Mouse (Mus musculus) heart, embryonic 10.5 days (tissue): ENCODE measurements around the gene Flrt1. TPM values are rescaled to one million over a fixed set of nuclear protein-coding genes. Genes with fewer than 3 reads are reported as not detected.

Experiments
- DNase-seq: peaks from one replicate; pipeline ENCODE4 v3.0.0-alpha.2; 2017; ENCODE audit warnings: low spot score
- H3K27ac ChIP-seq: fragments of 300-500 bp; sonication (generic); 2 replicates; pipeline ENCODE4 v1.5.1; 2016; ENCODE audit warnings: mild to moderate bottlenecking
- H3K27me3 ChIP-seq: fragments of 300-500 bp; sonication (generic); 2 replicates; pipeline ENCODE4 v1.6.1; 2016; ENCODE audit warnings: mild to moderate bottlenecking; ENCODE audit not compliant: poor library complexity, insufficient read depth, severe bottlenecking
- H3K36me3 ChIP-seq: fragments of 300-500 bp; sonication (generic); 2 replicates; pipeline ENCODE4 v1.6.1; 2016; ENCODE audit warnings: mild to moderate bottlenecking, moderate library complexity
- H3K4me1 ChIP-seq: fragments of 300-500 bp; sonication (generic); 2 replicates; pipeline ENCODE4 v1.6.1; 2016; ENCODE audit warnings: mild to moderate bottlenecking
- H3K4me3 ChIP-seq: fragments of 300-500 bp; sonication (generic); 2 replicates; pipeline ENCODE4 v1.5.1; 2016; ENCODE audit warnings: mild to moderate bottlenecking, moderate library complexity
- H3K9me3 ChIP-seq: fragments of 300-500 bp; sonication (generic); 2 replicates; pipeline ENCODE4 v1.6.1; 2016; ENCODE audit warnings: mild to moderate bottlenecking, moderate library complexity
- WGBS: fragments of 180-500 bp; shearing (Covaris S2); methylation state at CpG from one replicate; pipeline ENCODE4 v1.1.7; 2016; 5-methylcytosine and 5-hydroxymethylcytosine counted together
- polyA plus RNA-seq: library from polyadenylated mRNA; unstranded; fragments of >200 nt; fragmentation: Nextera tagmentation; extraction: Ambion mirVana; gene quantifications from 2 replicates; pipeline ENCODE4 v1.2.1, GENCODE M21; 2016

Flrt1 gene
- polyA plus RNA-seq, 1 experiment from 2014 or later, result 1.0 TPM

GRCm38 (mm10) chr19:7140856-7141421 is 35.4 kb upstream of the Flrt1 start:
- Histone ChIP-seq H3K36me3 (no peaks in the 10 kb centered on the region), H3K4me3 (no peak overlapping the region), H3K27ac (peak overlapping the region; percentile 42; the same call in 1 of the 2 replicates), H3K4me1 (peaks cover 62% of the 10 kb centered on the region), H3K27me3 (peaks cover 83% of the 10 kb centered on the region), H3K9me3 (no peaks in the 10 kb centered on the region)
- no peak for DNase-seq
- WGBS, result 55% methylated on average over 12 of the region's 12 CpGs

GRCm38 (mm10) chr19:7140373-7140772 is 34.8 kb upstream of the Flrt1 start:
- no peak overlapping the region for H3K27ac ChIP-seq
- peaks cover 67% of the 10 kb centered on the region for H3K4me1 ChIP-seq
- H3K9me3 ChIP-seq, result no peaks in the 10 kb centered on the region
- H3K4me3 ChIP-seq, result no peak overlapping the region
- no peak for DNase-seq
- H3K36me3 ChIP-seq, result no peaks in the 10 kb centered on the region
- H3K27me3 ChIP-seq, result peaks cover 83% of the 10 kb centered on the region
- WGBS, result 77% methylated on average over 6 of the region's 6 CpGs

GRCm38 (mm10) chr19:7139321-7139720 is 33.8 kb upstream of the Flrt1 start:
- no peaks in the 10 kb centered on the region for H3K36me3 ChIP-seq
- WGBS, result 65% methylated on average over 4 of the region's 4 CpGs
- no peak overlapping the region for H3K4me3 ChIP-seq
- DNase-seq, result no peak
- H3K4me1 ChIP-seq, result peaks cover 78% of the 10 kb centered on the region
- no peaks in the 10 kb centered on the region for H3K9me3 ChIP-seq
- H3K27ac ChIP-seq, result 0 out of 2 replicates have a peak overlapping the region, but pooled peaks have one; percentile 7
- H3K27me3 ChIP-seq, result peaks cover 78% of the 10 kb centered on the region

- Histone ChIP-seq H3K4me3 (no peak overlapping the region), H3K4me1 (peaks cover 76% of the 10 kb centered on the region), H3K9me3 (no peaks in the 10 kb centered on the region), H3K27me3 (peaks cover 76% of the 10 kb centered on the region), H3K27ac (0 out of 2 replicates have a peak overlapping the region, but pooled peaks have one; percentile 38), H3K36me3 (no peaks in the 10 kb centered on the region)
- WGBS, result 80% methylated on average over 14 of the region's 14 CpGs
- DNase-seq, result no peak
Observed at GRCm38 (mm10) chr19:7138327-7138726, 32.8 kb upstream of the Flrt1 start.

- H3K4me3 ChIP-seq, result no peak overlapping the region; the same call in 1 of the 2 replicates
- peak overlapping the region; percentile 85; the same call in 1 of the 2 replicates for H3K27ac ChIP-seq
- peaks cover 72% of the 10 kb centered on the region for H3K4me1 ChIP-seq
- WGBS, result 22% methylated on average over 14 of the region's 14 CpGs
- H3K36me3 ChIP-seq, result no peaks in the 10 kb centered on the region
- peaks cover 76% of the 10 kb centered on the region for H3K27me3 ChIP-seq
- H3K9me3 ChIP-seq, result no peaks in the 10 kb centered on the region
- DNase-seq, result no peak
Observed at GRCm38 (mm10) chr19:7136714-7137498, 31.4 kb upstream of the Flrt1 start.

GRCm38 (mm10) chr19:7136016-7136415 is 30.5 kb upstream of the Flrt1 start:
- Histone ChIP-seq H3K4me1 (peaks cover 72% of the 10 kb centered on the region), H3K4me3 (peak overlapping the region; percentile 32; the same call in 1 of the 2 replicates), H3K36me3 (no peaks in the 10 kb centered on the region), H3K27me3 (peaks cover 76% of the 10 kb centered on the region), H3K27ac (peak overlapping the region; percentile 85), H3K9me3 (no peaks in the 10 kb centered on the region)
- no peak for DNase-seq
- WGBS, result 18% methylated on average over 9 of the region's 9 CpGs

- H3K4me3 ChIP-seq, result no peak overlapping the region; the same call in 1 of the 2 replicates
- H3K27ac ChIP-seq, result peak overlapping the region; percentile 85
- H3K27me3 ChIP-seq, result peaks cover 75% of the 10 kb centered on the region
- WGBS, result 2% methylated on average over 9 of the region's 9 CpGs
- H3K4me1 ChIP-seq, result peaks cover 77% of the 10 kb centered on the region
- H3K9me3 ChIP-seq, result no peaks in the 10 kb centered on the region
- no peaks in the 10 kb centered on the region for H3K36me3 ChIP-seq
- no peak for DNase-seq
Observed at GRCm38 (mm10) chr19:7135525-7135924, 30.0 kb upstream of the Flrt1 start.

GRCm38 (mm10) chr19:7134631-7135091 is 29.1 kb upstream of the Flrt1 start:
- 22% methylated on average over 17 of the region's 17 CpGs for WGBS
- peak overlapping the region; percentile 85 for H3K27ac ChIP-seq
- H3K36me3 ChIP-seq, result no peaks in the 10 kb centered on the region
- no peak overlapping the region for H3K4me3 ChIP-seq
- peaks cover 75% of the 10 kb centered on the region for H3K27me3 ChIP-seq
- no peak for DNase-seq
- H3K4me1 ChIP-seq, result peaks cover 86% of the 10 kb centered on the region
- H3K9me3 ChIP-seq, result no peaks in the 10 kb centered on the region

GRCm38 (mm10) chr19:7133436-7133835 is 27.9 kb upstream of the Flrt1 start:
- 87% methylated on average over 9 of the region's 9 CpGs for WGBS
- H3K27ac ChIP-seq, result no peak overlapping the region
- peaks cover 65% of the 10 kb centered on the region for H3K27me3 ChIP-seq
- H3K36me3 ChIP-seq, result no peaks in the 10 kb centered on the region
- no peaks in the 10 kb centered on the region for H3K9me3 ChIP-seq
- DNase-seq, result no peak
- H3K4me1 ChIP-seq, result peaks cover 90% of the 10 kb centered on the region
- no peak overlapping the region for H3K4me3 ChIP-seq

- Histone ChIP-seq H3K9me3 (no peaks in the 10 kb centered on the region), H3K27me3 (peaks cover 46% of the 10 kb centered on the region), H3K36me3 (no peaks in the 10 kb centered on the region), H3K4me3 (no peak overlapping the region), H3K27ac (peak overlapping the region; percentile 74), H3K4me1 (peaks cover 64% of the 10 kb centered on the region)
- no peak for DNase-seq
- WGBS, result 35% methylated on average over 11 of the region's 11 CpGs
Observed at GRCm38 (mm10) chr19:7130317-7130716, 24.8 kb upstream of the Flrt1 start.

GRCm38 (mm10) chr19:7128551-7129475 is 23.3 kb upstream of the Flrt1 start:
- H3K27me3 ChIP-seq, result peaks cover 50% of the 10 kb centered on the region
- peaks cover 49% of the 10 kb centered on the region for H3K4me1 ChIP-seq

GRCm38 (mm10) chr19:7126933-7127332 is 21.4 kb upstream of the Flrt1 start:
- H3K36me3 ChIP-seq, result no peaks in the 10 kb centered on the region
- 65% methylated on average over 2 of the region's 2 CpGs for WGBS
- H3K27ac ChIP-seq, result no peak overlapping the region
- DNase-seq, result no peak
- H3K4me1 ChIP-seq, result peaks cover 54% of the 10 kb centered on the region
- H3K4me3 ChIP-seq, result no peak overlapping the region
- H3K27me3 ChIP-seq, result peaks cover 34% of the 10 kb centered on the region
- no peaks in the 10 kb centered on the region for H3K9me3 ChIP-seq

More at GRCm38 (mm10) chr19:7128551-7129475, 23.3 kb upstream of the Flrt1 start:
- no peak for DNase-seq
- H3K36me3 ChIP-seq, result no peaks in the 10 kb centered on the region
- H3K4me3 ChIP-seq, result no peak overlapping the region
- WGBS, result 66% methylated on average over 19 of the region's 19 CpGs
- H3K27ac ChIP-seq, result peak overlapping the region; percentile 74; the same call in 1 of the 2 replicates
- no peaks in the 10 kb centered on the region for H3K9me3 ChIP-seq
